Mouse (Mus musculus) cerebellum, postnatal 25 days (tissue): ENCODE measurements at regions not wholly inside any gene's neighbourhood (a gene's known extent, or its start where the extent isn't known, plus 50 kb on each side); places are given as distances from the start of the nearest gene placed in this dataset.

Experiments used
- DNase-seq, 2 experiments: peaks; one replicate each; pipeline ENCODE4 v3.0.0; 2021; ENCODE audit warnings: mixed read lengths in 2 of 2

DNA sequence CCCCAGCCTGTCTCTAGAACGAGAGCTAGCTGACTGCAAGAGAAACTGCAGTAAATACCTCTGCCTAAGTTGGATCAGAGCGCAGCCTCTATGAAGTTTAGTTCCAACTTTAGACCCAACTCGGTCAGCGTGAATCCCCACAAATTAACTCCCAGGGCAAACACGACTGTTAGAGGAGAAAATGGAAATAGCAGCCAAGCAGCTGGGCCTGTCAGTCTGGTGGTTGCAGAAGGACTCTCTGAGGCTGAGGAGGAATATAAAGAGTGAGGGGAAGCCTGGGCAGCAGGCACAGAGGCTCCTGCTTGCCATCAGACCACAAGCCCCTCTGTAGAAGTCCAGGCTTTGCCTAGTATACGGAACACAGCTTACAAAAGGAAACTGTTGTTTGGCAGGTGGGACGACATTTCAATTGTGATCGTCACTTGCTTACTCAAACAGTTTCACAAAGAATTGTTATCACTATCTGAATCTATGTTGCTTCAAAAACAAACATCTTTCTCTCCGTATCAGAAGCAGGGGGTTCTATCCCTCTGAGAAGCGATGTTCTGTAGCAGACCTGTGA, 135.0 kb downstream of the Lmo4 start:
- DNase-seq = no peak

DNA sequence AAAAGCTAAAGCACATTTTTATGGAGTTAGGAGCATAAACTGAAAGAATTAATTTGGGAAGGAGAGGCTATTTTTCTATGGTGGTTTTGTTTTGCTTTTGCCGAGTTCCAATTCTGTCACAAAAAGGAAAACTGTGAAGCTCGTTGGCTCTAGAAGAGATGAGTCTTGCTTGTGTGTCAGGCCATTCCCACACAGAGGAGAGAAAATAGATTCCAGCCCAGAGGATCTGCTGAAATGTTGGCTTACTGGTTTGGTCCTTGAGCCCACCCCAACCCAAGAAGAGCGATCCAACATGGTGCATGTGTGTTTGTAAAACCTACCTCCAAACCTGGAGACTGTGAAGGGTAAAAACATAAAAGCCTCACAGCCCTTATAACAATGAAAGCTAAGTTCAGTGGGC, 138.0 kb downstream of the Lmo4 start:
- DNase-seq = no peak

DNA sequence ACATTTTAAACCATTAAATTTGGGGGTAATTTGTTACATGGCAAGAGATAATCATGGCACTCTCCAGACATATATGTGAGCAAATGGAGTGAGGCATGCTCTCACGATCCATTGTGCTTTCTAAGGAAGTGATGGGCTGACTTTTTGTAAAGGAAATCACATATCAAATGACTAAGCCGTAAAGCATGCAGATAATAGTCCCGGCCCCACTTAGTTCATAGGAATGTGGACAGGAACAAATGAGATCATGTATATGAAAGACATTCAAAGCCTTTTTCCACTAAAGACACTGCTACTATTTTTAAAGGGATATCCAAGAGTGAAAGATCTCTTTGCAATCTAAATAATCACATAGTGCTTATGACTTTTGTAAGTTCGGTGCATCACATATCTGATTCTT, 146.9 kb downstream of the Lmo4 start:
- no peak for DNase-seq

DNA sequence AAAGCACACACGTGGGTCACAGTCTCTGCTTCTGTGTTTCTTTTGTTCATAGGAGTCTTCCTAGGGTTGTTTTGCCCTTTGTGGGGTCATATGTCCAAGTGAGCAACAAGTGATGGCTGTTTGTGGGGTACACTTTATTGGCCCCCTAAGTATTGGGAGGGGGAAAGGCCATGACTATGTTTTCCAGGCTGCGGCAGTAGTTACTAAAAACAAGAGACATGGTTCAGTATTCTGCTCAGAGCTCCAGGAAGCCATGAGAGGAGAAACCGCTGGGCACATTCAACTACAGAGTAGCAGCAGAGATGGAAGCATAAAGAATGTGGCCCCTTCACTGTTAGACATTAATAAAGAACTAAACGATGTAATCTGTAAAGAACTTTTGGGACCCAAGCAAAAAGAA, 154.7 kb downstream of the Lmo4 start:
- DNase-seq = no peak

DNA sequence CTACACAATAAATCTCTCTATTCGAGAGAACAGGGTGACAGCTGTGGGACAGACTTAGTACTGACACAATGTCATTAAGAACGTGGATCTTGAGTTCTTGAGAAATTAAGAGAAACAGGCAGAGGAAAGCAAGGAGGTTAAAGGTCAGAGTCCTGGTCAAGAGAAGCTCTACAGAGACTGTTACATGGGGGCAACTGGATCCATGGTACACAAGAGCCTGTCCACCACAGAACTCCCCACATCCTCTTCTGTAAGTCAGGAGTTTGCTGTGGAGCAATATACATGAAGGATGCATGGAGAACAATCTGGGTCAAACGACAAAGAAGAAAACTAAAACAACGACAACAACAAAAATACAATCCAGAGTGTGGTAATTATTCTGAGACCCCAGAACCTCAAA, 155.8 kb downstream of the Lmo4 start:
- DNase-seq = no peak

DNA sequence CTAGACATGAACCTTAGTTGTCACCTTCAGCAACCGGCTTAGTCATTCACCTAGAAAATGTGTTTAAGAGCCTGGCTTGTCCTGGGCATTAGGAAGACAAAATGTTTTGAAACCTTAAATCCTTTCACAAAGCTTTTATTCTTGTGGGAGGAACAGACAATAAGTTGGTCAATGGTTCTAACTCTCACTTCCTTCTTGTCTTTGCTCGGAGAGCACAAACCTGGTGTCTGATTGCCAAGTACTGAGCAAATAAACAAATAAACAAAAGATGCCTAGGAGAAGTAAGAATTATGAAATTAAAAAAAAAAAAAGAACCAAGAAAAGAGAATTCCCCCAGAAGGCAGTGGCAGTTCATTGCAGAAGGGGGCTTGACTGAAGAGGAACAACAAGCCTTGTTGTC, 160.7 kb downstream of the Lmo4 start:
- DNase-seq = no peak

DNA sequence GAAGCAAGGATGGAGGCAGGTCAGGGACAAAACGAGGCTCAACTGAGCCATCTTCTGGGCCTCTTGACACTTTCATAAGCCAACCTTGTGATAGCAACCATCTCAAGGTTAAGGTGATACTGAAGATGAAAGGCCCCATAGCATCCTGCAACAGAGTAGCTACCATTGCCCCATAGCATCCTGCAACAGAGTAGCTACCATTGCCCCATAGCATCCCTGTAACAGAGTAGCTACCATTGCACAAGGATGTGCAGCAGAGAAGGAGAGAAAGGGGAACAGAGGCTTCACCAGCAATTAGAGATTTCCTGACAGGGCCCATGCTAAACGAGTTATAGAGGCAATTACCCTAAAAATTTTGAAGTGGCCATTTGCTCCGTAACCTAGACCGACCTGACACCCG, 163.2 kb downstream of the Lmo4 start:
- no peak for DNase-seq

DNA sequence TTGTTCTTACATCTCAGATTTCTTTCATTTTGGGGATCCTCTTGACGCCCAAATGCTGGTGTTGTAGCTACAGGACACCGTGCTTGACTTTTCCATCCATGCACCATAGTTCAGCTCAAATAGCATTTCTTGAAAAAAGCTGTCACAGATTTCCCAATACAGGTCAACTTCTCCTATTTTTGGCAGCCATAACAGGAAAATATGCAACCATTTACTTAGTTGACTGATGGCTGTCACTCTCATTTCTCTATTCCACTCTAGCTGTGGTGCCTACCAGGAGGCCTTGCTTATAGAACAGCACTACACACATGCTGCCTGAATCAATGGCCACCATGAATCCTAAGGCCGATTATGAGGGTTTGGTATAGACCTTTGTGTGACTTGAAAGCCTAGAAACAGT, 165.5 kb downstream of the Lmo4 start:
- DNase-seq = no peak

DNA sequence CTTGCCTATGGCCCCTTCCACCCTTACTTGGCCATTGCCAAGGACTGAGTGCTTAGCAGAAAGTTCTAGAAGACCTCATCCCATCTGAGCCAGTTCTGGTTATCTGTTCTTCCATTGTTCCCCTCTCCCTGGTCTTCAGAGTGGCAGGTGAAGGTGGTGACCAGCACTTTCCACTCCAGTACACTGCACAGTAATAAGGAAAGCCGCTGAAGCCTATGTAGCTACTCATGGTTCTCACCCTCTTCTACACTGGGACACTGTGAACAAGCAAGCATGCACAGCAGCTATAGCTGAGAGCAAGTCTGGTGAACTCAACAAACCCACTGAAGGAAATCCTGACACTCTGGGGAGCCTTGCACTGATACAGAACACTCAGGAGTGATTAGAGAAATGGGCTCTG, 175.4 kb downstream of the Lmo4 start:
- no peak for DNase-seq

DNA sequence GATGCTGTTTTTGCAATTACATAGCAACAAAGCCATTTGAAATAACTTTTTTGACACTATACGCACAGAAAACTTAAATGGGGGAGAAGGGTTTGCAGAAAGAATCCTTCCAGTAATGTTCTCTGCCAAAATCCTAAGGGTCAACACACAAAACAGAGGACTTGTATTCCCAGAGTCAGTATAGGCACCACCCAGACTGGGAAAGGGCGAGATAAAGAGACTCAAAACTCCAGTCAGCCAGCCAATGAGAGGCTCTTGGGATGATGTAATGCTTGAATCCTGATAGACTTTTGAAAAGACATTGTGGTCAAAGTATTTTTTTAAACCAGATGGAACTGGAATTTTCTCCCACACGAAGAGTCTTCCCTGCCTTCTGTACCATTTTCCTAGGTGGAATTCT, 175.9 kb downstream of the Lmo4 start:
- no peak for DNase-seq

DNA sequence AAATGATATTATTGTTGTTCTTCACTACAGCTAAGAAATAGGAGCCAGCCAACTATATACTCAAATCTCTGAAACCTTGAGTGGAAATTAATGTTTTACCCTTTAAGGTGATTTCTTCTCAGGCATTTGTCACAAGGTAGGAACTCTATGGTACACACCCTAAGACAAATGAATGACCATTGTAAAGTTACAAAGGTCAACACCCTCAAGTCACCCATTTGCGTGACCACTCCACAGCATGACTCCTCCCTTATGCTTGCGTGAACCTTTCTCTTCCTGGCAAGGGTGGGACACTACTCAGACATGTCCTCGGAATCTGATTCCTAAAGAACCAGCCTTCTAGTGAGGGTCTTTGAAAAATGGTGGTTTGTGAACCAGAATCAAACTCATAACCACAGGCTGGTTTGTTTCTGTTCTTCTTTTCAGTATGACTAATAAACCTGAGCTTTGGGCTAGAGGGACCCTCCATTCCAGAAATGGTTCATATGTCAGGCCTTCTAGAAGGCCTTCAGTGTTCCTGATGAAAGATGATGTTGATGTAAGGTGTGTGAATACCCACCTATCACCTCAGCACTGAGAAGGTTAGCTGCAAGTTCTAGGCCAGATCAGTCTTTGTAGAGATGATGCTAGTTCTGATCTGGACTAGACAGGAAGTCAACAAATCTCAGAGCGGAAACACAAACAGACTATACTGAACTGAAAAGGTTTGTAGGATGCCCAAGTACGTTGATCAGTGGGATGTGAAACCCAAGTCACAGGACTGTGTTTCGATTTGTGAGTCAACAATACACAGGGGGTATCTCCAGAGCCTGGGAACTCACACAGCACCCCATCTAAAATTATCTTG, 177.7 kb downstream of the Lmo4 start:
- DNase-seq = no peak

DNA sequence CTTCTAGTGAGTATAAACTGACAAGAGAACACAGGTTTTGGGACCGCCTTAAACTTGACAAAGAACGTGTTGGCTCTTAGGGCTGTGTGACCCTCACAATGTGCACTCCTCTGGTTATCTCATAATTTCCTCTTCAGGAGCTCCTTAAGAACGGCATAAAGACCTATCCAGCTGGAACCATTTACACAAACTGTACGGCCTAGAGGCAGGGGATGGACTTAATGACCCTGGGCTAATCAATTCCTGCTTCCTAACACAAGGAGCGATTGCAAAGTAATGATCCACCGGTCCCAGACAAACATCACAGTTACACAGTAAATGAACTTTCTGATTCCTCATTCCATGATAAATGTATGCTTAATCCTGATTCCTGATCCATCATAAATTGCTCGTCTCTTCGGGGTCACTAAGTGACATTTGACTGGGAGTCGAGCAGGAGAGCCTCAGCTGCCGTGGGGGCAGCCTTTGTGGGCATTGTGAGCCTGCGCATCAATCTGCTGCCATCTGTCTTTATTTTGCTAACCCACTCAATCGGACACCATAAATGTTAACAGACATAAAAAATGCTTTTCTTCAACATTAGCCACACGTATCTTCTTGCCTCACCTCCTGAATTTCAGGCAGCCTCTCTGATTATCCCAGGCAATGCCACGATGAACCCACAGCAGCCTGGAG, 179.4 kb downstream of the Lmo4 start:
- DNase-seq = no peak

DNA sequence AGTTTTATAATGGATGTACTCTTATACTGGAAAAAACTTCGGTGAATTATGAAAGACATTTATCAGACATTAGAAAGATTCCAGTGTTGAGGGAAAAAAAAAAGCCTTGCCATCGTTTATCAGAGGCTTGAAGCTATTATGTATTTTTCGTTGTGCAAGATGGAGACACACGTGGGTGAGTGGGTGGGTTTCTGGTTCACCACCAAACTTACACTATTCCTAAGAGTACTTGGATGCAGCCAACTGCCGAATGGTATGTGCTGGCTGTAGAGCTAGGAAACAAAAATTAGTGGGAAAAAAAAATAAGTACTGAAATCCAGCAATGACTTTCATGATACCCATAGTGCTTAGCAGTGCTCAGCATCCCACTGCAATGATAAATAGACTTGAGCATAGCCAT, 180.8 kb downstream of the Lmo4 start:
- DNase-seq = no peak

DNA sequence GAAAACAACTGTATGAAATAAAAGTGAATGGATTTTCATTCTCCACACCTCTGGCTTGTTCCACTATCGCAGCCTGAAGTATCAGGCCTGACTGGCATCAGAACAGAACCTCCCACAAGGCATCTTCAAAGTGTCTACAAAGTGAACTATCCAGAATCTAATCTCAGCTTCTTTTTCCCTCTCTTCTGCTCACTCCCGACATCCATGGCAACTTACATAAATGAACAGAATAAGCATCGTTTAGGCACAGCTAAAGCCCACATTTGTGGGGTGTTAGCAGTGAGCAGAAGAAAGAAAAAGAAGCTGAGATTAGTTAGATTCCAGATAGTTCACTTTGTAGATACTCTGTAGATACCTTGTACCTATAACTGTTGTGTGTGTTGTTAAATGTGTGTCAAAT, 182.0 kb downstream of the Lmo4 start:
- DNase-seq = no peak

DNA sequence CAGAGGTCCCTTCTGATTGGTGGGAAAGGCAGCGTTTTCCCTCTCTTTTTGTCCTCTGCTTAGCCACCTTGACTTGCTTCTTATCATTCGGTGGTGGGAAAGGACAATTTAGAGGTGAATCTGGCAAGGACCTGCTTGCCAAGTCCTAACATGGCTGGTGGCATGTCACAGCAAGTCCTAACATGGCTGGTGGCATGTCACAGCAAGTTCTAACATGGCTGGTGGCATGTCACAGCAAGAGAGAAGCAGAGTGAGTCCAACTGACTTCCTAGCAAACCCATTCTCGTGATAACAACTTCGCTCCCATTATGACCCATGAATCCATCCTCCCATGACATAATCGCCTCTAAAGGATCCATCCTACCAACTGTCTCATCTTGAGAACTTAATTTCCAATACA, 183.1 kb downstream of the Lmo4 start:
- DNase-seq = no peak

DNA sequence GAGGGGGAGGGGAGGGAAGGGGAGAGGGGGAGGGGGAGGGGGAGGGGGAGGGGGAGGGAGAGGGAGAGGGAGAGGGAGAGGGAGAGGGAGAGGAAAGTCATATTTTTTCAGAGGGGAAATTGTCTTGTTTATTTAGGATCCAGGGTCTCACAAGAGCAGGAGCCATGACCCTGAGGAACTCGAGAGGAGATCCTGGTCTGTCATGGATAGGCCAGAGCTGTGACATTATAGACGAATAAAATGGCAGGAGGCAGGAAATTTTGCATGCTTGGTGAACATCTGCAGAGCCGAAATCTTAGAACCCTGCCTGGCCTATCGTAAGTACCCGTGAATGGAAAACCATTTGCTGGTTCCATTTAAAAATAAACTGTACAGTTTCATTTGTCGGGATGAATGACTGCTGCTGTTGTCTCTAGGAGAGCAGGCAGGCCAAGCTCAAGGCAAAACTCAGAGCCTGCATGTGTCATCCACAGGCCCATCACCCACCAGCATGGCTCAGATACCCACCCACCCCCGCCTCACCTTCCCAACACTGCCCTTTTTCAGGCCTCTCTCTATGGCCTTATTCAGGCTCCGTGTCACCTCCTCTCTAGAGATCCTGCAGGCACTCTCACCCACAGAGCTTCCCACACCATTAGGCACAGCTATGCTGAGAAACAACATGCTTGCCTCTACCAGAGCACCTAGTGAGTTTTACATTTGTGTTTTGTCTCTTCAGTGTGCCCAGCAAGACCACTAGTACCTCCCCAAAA, 184.7 kb downstream of the Lmo4 start:
- DNase-seq = no peak

DNA sequence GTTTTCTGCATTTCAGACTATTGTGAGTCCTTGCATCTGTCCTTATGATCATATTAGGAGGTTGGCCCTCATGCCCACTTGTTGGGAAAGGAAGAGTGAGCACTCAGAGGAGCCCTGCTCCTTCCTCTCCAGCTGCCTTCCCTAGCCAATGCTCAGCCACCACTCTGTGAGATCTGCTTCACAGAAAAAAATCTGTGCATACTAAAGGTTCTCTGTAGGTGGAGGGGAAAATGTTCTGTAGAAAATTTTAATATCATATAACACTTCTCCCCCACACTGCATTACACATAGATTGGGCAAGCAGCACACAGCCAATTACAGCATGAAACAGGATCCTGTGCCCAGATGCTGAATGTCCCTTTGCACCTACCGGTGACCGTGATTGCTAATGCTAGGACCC, 185.7 kb downstream of the Lmo4 start:
- no peak for DNase-seq

DNA sequence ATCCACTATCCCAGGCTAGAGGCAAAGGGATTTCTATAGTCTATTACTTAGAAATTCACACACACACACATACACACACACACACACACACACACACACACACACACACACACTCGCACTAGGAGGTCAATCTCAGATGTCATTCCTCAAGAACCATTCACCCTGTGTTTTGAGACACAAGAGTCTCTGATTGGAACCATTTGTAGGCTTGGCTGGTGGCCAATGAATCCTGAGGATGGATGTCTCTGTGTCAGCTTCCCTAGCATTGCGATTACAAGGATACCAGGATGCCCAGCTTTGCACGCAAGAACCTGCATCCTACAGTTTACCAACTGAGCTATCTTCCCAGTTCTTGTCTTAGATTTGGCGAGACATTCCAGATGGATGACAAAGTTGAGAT, 186.5 kb downstream of the Lmo4 start:
- no peak for DNase-seq

DNA sequence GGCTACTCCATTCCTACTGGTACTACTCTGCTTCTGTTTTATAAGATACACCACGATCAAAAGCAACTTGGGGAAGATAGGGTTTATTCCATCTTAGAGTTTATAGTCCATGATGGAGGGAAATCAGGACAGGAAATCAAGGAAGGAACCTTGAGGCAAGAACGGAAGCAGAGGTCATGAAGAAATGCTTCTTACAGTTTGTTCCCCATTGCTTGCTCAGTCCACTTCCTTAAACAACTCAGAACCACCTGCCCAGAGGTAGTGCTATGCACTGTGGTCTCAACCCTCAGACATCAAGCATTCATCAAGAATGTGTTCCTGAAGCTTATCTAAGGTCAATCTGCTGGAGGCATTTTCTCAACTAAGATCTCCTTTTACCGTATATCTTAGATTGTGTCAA, 189.8 kb downstream of the Lmo4 start:
- no peak for DNase-seq

DNA sequence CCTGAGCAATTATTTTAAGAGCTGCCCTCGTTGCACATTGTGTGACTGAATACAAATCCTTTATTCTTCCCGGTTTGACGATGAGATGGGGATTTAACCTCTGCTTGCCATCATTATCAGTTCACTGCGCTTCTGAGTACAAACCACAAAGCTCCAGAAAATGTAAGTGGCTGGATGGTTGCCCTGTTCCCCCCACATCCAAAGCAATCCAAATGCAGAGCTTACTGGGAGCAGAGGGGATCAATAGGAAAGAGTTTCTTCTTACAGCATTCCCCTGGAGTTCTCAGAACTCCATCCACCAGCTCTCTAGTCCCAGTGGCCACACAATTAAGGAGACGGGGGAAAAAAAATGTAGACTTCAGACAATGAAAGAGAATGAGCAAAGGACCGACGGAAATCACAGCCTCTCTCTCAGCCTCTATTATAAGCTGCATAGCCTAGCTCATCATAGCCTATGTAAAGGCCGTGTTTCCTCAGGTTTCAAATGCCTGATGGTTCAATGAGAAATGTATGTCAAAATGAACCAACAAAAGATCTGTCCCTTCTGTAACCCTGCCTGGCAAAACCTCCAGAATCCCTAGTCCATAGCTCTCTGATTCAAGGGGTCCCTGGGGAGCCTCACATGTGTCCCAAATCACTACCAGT, 191.4 kb downstream of the Lmo4 start:
- no peak for DNase-seq

DNA sequence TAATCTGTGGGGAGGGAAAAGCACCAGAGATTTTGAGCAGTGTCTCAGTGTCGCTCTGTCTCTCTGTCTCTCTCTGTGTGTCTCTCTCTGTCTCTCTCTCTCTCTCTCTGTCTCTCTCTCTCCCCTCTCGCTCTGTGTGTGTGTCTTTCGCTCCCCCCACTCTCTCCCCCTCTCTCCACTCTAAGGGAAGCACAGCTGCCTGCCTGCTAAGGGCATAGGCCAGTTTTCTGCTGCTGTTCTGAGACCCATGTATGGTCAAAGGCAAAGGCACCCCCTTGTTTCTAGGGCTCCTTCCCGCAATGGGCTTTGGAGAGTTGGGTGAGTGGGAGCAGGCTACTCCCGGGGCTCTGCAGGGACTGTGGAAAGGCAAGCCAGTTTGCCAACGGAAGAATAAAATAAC, 192.2 kb downstream of the Lmo4 start:
- no peak for DNase-seq

DNA sequence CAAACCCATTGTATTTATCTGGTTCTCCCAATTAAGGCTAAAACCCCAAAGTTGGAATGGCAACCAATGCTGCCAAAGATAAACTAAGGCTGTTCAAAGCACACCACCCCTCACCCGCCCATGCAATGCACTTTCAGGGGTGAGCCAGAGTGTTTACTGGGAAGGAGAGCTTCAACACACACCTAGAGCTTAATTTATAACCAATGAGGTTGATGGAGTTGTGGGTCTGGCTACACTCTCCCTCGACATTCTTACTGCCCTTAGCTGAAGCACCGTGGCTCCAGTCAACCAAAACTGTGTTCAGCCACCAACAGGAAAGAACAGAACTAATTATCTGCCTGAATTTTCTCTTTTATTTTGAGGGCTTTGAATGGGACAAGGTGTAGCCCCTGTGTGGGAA, 192.8 kb downstream of the Lmo4 start:
- DNase-seq = no peak

DNA sequence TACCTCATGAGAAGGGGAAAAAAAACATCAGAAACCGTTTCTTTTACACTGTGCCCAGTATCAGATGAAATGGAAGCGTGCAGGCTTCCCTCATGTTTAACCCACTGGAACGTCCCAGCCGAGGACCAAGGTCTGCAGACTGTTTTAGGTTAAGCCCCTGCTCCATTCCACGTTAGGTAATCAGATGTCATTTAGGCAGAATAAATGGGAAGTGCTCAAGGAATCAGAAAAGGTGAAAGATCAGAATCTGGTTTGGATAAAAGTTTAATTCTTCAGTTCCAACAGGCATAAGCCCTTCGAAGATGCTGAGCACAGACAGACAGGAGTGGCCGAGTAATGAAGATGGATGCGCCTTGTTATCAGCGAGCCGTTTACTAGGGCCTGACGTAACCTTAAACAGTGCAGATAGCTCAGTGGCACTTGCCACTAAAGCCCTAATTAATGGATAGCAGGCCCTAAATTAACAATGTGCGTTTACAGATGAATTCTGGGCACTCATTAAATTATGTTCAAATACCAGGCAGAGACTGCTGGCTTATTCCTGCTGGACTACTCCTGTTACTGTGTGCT, 193.5 kb downstream of the Lmo4 start:
- no peak for DNase-seq
